Mouse (Mus musculus) frontal cortex, postnatal 25 days (tissue): Measurements from ENCODE around the gene S1pr1.
A peak's percentile ranks its signal among the peaks of the same experiment; 100 is the strongest.

Experiments used
- DNase-seq, 2 experiments: peaks; one replicate each; pipeline ENCODE4 v3.0.0; 2022; ENCODE audit warnings: low spot score in 2 of 2

The S1pr1 gene

DNA sequence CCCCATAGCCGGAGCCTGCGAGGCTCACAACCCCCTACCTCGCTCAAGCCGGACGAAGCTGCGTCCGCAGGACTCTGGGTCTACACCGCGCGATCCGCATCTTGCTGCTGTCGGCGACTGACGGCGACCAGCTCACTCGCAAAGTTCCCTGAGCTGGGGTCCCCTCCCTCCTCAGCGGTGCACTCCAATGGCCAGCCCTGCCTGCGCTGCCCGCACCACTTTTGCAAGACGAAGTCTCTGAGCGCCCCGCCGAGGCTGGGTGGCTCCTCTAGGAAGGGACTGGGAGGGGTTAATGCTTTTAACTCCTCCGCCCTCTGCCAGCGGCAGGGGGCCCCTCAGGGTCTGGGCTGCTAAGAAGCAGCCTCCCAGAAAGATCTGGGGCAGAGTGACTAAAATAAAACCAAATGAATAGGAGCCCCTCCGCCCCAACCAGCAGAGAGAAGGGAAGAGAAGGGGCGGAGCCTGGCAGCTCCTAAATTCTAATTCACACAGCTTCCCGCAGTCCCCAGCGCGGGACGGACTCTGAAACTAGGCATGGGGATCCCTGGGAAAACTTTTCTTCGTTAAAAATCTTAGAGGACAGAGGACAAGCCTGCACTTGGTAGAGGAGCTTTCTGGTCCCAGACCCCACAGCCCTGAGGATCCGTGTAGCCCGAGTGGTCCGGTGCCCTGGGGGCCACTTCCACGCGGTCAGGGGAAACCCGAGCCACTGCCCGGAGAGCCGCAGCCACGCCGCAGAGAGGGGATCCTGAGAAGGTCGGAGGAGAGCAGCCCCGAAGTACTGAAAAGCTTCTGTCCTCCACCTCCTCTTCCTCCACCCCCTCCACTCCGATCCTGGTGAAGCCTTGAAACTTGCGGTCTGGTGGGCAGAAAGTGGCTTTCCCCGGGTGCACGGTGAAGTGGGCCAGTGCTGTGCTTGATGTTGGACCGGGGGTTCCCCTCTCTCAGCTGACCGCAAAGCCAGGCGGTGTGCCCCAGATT lies at the start of gene S1pr1:
Gene S1pr1, minus strand, starts transcription at position 402 of the 981 bp plus-strand sequence.
- DNase-seq = peak; percentile 13 to 37

DNA sequence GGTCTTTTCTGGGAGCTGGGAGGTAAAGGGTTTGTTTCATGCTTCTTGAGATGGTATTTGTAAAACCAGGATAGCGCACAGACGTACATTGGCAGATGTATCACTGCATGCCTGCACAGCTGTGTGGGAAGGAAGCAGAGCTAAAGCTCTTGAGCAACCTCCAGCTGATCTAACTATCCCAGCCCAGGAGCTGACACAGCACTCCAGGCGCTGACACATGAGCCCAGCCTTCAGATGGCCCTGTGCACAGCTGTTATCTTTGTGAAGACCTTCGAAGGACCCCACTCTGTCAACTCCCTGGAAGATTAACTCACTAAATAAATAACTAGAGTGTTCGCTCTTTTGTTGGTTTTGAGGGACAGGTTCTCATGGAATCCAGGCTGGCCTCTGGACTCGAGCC lies 48.4 kb upstream of the S1pr1 start:
- no peak for DNase-seq

GRCm38 (mm10) chr3:115762841-115763240 lies 48.0 kb upstream of the S1pr1 start:
- no peak for DNase-seq

DNA sequence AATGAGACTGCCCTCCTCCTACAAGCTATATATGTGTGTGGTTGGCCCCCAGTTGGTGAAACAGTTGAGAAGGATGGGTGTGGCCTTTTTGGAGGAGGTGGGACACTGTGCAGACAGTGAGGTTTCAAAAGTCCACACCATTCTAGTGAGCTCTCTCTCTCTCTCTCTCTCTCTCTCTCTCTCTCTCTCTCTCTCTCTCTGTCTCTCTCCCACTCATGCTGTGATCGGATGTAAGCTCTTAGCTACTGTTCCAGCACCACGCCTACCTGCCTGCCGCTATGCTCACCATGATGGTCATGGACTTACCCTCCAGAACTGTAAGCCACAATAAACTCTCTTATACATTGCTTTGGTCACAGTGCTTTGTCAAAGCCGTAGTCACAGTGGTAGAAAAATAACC lies 44.8 kb upstream of the S1pr1 start:
- DNase-seq = no peak

- DNase-seq = no peak
Observed at GRCm38 (mm10) chr3:115758455-115758912, 43.6 kb upstream of the S1pr1 start.

DNA sequence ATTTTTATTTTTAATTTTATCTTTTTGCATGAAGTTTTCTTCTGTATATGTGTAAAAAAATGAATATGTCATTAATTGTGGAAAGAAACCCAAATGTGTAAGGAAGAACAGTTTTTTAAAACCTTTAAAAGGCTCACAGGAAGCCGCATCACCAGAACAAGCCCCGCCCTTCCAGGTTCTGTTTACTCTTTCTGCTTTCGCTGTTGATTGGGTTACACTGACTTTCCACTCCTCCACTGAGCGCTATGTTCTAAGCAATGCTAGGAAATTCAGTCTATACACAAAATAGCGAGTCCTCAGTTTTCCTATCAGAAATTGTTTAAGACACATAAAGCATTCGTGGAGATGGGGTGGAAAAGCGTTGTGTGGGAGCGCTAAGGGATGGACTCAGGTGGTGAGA lies 39.6 kb upstream of the S1pr1 start:
- DNase-seq = no peak

- no peak for DNase-seq
Observed at GRCm38 (mm10) chr3:115750369-115750768, 35.5 kb upstream of the S1pr1 start.

DNA sequence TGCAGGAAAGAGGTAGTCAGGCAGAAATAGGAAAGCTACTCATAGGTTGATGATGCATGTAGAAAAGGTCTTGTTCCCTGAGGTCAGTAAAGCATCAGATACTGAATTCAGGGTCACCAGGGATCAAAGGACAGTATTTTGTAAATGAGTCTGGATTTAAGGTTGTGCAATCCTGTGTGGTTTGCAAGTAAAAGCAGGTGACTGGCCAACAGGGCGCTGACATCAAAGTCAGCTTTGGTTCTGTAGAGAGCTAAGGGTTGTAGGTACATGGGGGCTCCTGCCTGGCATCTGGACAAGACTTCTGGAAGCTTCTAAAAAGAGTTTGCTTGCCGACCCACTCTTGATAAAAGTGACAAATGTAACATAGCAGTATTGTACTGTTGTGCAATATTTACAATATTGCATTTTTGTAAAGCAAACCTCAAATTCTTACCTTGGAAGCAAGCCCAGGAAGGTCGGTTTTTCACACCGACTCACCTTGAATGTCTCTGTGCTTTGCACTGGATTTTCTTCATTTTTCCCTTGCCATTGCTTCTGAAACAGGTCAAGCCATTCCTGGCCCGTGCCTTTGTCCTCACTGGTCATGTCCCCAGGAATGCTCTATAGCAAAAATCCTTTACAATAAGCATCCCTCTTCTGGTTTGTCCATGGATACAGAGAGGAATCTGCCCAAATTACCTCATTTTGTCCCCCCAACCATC lies 33.6 kb upstream of the S1pr1 start:
- DNase-seq = no peak

DNA sequence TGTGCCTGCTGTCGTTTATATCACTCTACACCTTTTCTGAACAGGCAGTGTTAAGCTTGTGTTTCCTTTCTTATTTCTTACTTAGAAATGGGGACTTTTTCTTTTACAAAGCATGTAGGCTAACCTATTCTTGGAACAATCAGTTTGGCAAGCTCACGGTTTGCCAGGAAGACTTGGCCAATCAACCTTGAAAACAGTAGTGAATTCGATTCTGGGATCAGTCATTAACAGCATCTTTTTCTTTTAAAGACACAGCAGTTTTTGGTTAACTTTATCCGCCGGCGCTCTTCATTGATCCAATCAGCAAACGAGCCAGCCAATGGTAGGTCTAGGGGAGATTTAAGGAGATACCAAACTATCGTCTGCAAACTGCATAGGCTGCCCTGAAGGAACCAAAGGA lies 31.6 kb upstream of the S1pr1 start:
- DNase-seq = no peak

GRCm38 (mm10) chr3:115745088-115745487 lies 30.2 kb upstream of the S1pr1 start:
- DNase-seq = no peak

DNA sequence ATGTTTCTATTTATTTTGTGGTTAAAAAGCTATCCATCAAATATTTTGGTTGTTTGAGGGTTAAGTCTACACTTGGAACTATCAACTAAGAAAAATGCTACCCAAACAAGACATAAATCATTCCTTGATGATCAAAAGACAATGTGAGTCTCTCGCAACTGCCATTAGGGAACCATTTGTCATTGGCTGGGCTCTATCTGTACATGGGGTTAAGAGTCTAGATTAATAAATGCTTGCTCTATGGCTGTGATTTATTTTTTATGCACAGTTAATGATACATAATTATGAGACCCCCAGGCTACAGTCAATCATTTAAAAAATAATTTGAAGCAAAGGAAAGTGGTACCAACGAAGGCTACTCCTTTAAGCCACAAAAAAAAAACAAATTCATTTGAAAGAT lies 23.7 kb upstream of the S1pr1 start:
- no peak for DNase-seq

GRCm38 (mm10) chr3:115737785-115738318 lies 23.0 kb upstream of the S1pr1 start:
- peak in 1 of 2 experiments; percentile 7 for DNase-seq

DNA sequence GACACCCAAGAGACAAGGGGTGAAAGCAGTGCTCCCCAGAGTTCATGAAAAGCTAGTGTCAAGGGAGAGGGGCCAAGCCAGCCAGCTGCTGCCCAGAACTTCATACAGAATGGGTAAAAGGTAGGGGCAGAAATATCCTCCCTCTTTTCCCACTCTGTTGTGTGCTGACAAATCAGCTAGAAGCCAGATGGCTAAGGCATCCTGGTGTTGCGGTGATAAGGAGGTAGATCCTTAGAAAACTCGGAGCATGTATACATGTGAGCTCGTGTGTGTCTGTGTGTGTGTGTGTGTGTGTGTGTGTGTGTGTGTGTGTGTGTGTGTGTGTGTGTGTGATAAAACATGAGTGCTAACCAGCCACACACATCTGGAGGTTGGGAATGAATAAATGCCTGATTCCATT lies 20.7 kb upstream of the S1pr1 start:
- no peak for DNase-seq

DNA sequence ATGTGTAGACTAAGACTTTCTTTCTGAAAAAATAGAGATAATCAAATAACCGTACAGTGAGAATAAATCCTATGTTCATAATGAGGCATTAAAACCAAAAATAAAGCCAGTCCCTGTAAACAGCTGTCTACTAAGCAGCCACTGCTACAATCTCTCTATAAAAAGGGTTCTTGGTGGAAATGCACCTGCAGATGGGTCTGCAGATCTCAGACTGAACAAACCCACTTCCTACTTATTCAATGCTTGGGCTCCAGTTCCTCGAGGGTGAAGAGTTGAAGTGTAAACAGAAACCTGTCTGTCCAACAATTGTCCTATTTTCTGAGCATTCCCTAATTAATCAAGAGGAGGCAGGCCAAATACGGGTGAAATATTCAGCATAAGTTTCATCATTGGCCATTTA lies 20.0 kb upstream of the S1pr1 start:
- DNase-seq = no peak

GRCm38 (mm10) chr3:115730336-115730735 lies 15.5 kb upstream of the S1pr1 start:
- DNase-seq = no peak

DNA sequence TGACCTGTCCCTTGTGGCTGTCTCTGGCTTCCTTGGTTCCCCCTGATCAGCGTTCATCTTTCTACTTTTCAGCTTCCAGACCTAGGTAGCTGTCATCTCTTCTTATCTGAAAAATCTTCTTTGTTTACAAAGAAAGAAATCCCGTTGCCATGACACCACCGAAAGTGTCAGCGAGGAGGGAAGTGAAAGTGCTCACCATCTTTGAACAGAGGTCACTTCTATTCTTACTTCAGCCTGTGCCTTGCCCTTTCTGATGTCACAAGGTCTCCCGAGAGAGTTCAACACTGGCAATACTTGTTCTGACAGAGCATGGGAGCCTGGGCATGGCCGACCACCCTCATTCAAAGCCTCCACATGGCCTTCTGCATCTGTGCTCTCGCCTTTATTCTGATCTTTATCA lies 14.3 kb upstream of the S1pr1 start:
- no peak for DNase-seq

- DNase-seq = no peak
Observed at GRCm38 (mm10) chr3:115728211-115728610, 13.3 kb upstream of the S1pr1 start.

DNA sequence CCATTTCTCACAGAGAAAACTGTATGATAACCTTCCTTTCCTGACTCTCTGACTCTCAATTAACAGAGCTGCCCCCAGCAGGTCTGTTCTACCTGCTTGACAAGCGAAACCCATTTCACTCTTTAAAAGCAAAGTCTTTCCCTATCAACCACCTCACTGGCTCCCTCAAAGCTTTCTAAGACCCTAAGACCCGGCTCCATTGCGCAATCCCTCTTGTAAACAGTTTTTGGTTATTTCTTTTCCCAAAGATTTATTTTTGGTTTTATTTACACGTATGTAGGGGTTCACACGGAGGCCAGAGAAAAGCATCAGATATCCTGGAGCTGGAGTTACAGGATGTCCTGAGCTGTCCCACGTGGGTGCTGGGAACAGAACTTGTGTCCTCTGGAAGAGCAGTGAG lies 4.0 kb upstream of the S1pr1 start:
- no peak for DNase-seq

GRCm38 (mm10) chr3:115715900-115716515 lies 1.1 kb upstream of the S1pr1 start:
- no peak for DNase-seq

DNA sequence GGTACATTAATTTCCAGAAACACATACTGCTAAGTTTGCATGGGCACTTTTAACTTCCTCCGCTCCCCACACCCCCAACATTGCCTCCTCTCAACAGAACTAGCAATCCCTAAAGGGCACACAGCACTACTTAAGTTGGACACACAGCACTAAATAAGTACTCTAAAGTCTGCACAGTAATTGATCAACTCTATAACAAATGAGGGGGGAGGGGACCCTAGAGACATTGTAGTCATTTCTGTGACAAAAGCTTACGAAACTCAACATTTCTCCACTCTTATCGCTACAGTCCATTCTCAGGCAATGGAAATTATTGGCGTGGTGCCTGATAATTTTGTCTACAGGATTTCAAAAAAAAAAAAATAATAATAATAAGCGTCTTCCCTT lies 830 bp downstream of the S1pr1 start:
- no peak for DNase-seq

GRCm38 (mm10) chr3:115713417-115714048 lies 1.3 kb downstream of the S1pr1 start:
- DNase-seq = no peak

GRCm38 (mm10) chr3:115712808-115713200 lies 2.1 kb downstream of the S1pr1 start:
- DNase-seq = peak; percentile 38 to 62
